Comparison of ENCODE assay signal across 15 mouse cellular contexts in genomic region chr2:145056219-145056618, GRCm38 (mm10).
DNase-seq lines count a peak whose midpoint lies in the region; TF ChIP-seq lines count a peak whose summit lies in the region.
"Had no signal": no experiment of that assay in that cellular context is flagged by ENCODE, and none has a peak within 500 bp of the region (broad histone marks: within the 10 kb centered on the region; RNA-seq: fewer than 3 reads in every experiment).

No protein-coding gene starts in this region.

- DNase-seq in layer of hippocampus, adult 11-12 months (ENCODE audit: low spot score): peak; percentile 5
- DNase-seq in layer of hippocampus, adult 2 months (ENCODE audit: low spot score in 2 of 2): no peak
- DNase-seq in cerebellum, adult 11-12 months: peak; percentile 44
- DNase-seq in cerebellum, adult 9-11 months: peak; percentile 57
- DNase-seq in left cerebral cortex, postnatal 4 days: peak; percentile 13
- no peak for DNase-seq in heart, postnatal 25 days (ENCODE audit: low spot score)
- DNase-seq in adrenal gland, postnatal 4 days (ENCODE audit: low spot score in 2 of 2): no peak
- DNase-seq: adrenal gland, postnatal 25 days; kidney, adult 9 months; lung, adult 18-20 months; lung, postnatal 4 days; spleen, adult 18-20 months had no signal

- H3K4me3 ChIP-seq in layer of hippocampus, adult 2 months: no peak overlapping the region
- H3K4me3 ChIP-seq: forebrain, embryonic 15.5 days; midbrain, embryonic 13.5 days had no signal

- no peak overlapping the region for H3K27ac ChIP-seq in layer of hippocampus, adult 2 months
- H3K27ac ChIP-seq: forebrain, embryonic 15.5 days; hindbrain, embryonic 14.5 days; midbrain, embryonic 13.5 days had no signal

- no peak for TF ChIP-seq CTCF in layer of hippocampus, adult 2 months (conservative IDR thresholded peaks at IDR 0.05)

- intact Hi-C loops in left cerebral cortex, postnatal 4 days (cut with DNase I): no loop called here
- intact Hi-C loops in heart, postnatal 25 days (cut with DNase I): no loop called here

Comparison
In these comparisons a context has a peak if more than half of its experiments do, and no peak if none do; other contexts are left out.
1. DNase-seq: peak in layer of hippocampus, adult 11-12 months (single experiment), cerebellum, adult 11-12 months (single experiment), cerebellum, adult 9-11 months (single experiment) and left cerebral cortex, postnatal 4 days (single experiment); none in layer of hippocampus, adult 2 months (0 of 2), heart, postnatal 25 days (single experiment) and adrenal gland, postnatal 4 days (0 of 2).